Mouse (Mus musculus): ENCODE measurements around the gene Lactbl1.

Gene Lactbl1

DNA sequence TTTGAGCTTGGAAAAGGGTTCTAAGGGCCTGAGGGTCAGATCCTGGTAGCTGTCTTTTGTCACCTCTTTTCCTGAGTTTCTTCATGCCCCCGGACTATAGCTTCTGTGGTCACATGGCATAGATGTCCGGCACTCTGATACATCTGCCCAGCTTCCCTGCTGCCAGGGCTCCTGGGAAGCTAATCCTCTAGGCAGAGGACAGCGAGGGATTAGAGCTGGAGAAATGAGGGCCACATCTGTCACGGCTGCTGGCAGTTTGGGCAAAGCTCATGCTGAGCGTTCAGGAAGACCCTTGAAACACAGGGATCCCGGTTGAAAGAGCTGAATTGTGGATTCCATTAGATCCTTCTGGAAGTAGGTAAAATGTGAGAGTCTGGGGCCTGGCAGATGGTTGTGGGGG lies at the start of gene Lactbl1:
TSS of gene Lactbl1 (plus strand) at position 234 of the 400 bp plus-strand sequence.
- DNase-seq = no peak

DNA sequence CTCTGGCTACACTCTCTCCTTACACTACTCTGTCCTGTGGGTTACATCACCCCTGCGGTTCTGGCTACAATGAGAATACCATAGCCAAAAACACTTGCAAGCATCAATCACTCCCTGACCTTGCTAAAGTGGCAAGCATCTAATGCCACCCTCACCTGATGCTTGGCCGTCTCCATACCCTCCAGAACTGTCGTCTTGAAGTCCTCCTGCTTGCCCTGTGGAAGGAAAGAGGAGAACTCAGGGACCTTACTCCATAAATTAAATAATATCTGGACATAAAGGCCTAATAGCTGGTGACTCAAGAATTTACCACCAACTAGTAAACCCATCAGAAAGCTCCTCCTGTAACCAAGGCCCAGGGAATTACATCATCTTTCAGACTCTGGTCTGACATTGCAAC lies 40.5 kb upstream of the Lactbl1 start:
- no peak for DNase-seq

DNA sequence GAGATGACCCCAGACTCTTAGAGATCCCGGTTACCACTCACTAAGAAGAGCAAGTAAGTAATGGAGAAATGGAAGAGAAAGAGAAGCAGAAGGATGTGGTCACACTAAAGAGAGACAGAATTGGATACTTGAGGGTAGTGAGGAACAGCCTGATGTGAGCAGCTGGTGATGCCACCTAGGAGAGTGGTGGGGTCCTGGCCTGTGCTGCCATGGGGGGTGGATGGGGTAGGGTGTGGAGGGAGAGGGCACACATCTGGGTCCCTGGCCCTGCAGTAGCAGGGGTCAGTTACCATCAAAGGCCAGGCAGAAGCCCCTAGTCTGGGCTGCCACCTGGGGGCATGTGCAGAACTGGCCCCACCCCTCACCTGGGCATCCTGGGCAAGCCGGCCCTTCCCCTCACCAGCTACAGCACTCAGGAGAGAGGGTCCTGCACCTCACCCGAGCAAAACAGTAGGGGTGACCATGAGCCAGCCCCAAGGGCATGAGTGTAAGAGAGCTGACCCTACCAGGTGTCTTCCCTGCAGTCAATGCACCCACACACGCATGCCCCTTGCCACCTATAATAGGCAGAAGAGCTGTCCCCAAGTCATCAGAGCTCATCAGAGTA lies 35.1 kb upstream of the Lactbl1 start:
- no peak for DNase-seq

DNA sequence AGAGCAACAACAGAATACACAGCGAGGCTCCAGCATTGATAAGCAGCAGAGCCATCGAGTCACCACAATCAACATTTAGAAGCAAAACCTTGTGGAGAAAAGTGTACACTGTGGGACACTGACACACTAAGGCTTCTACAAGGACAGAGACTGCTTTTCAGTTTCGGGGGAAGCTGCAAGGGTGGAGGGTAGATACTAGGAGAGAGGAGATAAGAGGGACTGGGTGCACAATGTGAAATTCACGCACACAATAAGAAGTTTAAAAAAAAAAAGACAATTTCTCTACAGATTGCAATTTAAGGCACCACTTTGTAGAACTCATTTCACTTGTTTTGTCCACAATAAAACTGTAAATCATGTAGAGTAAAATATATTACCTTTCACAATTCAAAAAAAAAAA lies 34.4 kb upstream of the Lactbl1 start:
- DNase-seq = no peak

DNA sequence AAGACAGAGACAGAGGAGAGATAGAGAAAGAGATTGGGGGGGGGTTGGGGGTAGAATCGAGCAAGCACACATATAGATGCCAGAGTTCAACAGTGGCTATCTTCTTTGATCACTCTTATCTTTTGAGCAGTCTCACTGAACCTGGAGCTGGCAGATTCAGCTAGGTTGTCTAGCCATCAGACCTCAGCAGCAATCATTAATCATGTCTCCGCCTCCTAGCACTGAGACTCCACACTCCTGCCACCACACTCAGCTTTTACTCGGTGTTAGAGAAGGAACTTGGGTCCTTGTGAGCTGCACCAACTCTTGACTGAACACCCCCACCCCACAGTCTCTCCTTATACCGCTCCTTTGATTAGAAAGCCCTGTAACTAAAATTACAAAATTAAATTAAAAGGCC lies 30.3 kb upstream of the Lactbl1 start:
- DNase-seq = no peak

DNA sequence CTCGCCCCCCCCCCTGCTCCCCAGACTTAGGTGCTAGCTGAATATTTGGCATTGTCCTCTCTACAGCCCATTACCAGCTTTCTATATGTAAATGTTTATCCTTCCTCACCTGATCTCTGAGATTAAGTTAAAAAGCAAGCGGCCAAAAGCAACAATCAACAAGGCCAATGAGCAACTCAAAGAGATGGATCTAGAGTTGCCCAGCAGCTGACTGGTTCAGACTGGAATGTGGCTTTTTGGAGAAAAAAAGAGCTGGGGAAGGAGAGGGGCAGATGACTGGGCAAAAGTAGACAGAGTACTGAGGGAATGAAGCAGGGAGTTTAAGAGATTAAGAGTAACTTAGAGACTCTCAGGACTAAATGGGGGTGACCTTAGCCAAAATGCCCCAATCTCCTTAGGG lies 28.4 kb upstream of the Lactbl1 start:
- DNase-seq = no peak

DNA sequence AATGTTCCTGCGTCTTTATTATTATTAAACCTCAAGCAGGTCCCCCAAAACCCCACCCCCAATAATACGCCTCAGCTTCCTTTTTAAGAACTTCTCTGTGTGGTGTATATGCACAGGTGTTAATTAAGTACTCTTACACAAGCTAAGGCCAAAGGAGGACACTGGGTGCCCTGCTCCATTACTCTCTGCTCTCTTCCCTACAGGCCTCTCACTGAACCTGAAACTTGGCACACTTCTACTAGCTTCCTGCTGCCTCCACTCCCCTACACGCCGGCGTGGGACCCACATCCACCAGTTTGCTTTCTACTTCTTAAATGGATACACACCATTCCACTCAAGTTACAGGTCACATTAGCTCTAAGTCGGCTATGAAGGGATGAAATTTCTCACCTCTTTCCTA lies 27.2 kb upstream of the Lactbl1 start:
- no peak for DNase-seq

DNA sequence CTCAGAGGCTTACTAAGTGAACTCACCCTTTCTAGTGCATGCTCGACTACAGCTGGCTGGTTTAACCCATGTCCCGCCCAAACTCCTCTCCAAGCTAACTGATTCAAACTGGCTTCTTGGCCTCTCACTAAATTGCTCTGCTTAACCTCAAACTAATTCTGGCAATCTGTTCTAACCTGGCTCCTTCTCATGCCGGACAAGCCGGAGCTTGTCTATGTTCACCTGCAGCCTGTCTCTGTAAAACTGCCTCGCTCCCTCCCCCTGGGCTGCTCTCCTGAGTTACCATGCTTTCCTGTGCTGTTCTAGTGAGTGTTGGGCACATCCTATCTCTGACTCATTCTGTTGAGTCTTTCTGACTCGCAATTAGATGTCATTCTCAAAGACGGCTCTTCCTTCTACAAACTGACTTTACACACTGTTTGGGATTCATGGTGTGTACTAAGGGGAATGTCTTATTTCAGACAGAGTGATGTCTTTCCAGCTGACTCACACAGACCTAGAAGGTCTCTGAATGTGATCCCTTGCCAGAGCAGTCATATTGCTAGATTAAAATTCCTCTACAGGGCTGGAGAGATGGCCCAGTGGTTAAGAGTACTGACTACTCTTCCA lies 24.0 kb upstream of the Lactbl1 start:
- DNase-seq = no peak

DNA sequence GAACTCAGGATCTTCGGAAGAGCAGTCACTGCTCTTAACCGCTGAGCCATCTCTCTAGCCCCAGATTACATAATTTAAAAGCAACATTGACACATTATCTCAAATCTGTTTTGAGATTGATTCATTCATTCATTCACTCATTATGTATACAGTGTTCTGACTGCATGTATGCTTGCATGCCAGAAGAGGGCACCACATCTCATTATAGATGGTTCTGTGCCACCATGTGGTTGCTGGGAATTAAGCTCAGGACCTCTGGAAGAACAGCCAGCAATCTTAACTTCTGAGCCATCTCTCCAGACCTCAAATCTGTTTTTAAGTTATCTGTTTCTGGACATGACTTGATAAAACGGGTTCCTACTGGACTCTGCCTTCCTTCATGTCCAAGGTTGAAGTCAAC lies 22.6 kb upstream of the Lactbl1 start:
- no peak for DNase-seq

DNA sequence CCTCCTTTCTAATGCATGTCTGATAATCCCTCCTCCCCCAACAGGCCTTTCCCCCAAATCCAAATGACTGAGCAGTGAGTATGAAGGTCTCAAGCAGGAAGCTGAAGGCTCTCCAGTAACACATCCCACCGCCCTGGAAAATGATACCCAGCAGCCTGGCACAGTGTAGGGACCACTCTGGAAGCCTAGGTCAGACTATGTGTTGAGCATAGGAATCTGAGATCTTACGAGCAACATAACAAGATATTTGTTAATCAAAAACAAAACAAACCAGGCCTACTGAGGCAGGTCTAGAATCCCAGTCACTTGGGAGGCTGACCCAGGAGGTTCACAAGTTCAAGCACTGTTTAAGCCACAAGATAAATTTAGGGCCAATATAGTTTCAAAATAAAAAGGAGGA lies 21.9 kb upstream of the Lactbl1 start:
- DNase-seq = no peak

DNA sequence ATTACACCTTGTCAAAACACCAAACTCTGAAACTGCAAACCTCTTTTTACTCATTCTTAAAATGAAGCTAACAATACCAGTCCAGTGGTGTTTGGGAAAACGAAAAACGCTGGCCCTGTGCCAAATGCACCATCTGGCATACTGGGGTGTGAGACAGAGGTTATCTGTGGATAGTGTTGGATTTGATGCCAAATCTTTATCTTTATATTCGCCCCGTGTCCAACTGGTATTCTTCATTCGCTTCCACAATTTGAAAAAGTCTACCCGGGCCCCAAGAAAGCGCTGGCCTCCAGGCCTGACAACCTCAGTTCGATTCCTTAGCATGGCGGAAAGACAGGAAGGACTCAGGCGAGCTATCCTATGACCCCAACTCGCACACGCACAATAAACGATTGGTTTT lies 20.9 kb upstream of the Lactbl1 start:
- peak; percentile 62 for DNase-seq

DNA sequence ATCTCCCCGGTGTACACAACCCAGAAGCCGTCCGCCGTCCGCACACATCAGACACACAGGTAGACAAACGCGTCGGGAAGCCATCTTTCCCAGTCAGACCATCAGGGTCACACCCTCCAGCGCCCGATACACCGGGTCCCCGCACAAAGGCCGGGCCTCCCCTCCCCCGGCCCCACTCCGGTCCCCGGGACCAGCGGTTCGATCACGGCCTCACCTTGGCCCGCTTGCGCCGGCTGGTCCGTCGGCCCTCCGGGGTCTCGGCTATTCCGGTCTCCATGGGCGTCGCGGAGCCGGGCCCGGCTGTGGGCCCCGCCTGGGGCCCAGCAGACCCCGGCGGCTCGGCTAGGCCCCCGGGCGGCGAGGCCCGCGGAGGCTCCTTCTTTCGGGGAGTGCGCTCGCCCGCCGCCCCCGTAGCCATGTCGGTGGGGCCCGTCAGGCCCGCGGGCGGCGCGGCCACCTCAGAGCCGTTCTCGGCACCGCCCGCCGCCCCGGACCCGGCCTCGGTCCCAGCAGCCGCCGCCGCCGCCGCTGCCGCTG lies 20.3 kb upstream of the Lactbl1 start:
- peak; percentile 47 for DNase-seq

DNA sequence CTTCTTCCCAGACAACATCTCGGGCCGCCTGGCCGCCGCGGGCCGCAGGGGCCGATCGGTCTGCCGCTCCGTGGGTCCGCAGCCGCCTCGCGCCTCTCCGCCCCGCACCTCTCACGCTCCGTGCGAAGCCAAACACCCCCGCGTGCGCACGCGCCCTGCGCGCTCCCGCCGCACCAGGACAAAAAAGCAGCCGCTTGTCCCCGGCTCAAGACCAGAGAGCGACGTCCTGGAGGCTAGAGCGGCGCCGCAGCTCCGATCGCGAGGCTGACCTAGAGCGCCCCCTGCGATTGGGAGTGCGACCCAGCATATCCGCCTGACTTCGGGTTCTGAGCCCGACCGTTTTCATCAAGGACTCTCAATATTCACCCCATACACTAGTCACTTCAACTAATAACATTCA lies 19.9 kb upstream of the Lactbl1 start, which contains the start of gene Kdm1a:
TSS of gene Kdm1a (minus strand) at position 156 of the 400 bp plus-strand sequence.
- peak; percentile 94 for DNase-seq

DNA sequence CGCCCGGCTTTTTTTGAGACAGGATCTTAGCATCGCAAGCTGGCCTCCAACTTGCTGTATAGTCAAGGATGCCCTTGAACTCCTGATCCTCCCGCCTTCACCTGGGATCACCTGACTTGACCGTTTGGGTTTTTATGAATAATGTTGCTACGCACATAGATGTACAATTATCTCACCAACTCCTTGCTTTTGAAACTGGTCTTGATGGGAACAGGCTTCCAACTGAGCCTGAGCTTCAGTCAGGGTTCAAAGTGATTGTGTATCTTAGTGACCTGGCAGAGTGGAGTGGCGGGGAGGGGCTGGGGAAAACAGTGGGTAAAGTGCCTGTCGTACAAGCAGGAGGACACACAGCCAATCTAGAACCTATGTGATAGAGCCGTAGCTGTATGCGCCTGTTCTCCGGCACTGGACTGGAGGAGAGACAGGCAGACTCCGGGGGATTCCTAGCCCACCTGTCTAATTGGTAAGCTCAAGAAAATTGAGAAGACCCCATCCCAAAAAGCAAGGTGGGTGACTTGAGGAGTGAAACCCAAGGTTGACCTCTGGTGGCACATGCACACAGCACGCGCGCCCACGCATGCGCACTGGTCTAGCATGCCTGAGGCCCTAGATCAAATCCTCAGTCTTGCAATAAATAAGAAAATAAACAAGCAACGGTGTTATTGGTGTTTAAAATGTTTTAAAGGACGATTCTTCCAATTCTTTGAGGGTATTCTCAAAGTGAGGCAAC lies 16.5 kb upstream of the Lactbl1 start:
- no peak for DNase-seq

DNA sequence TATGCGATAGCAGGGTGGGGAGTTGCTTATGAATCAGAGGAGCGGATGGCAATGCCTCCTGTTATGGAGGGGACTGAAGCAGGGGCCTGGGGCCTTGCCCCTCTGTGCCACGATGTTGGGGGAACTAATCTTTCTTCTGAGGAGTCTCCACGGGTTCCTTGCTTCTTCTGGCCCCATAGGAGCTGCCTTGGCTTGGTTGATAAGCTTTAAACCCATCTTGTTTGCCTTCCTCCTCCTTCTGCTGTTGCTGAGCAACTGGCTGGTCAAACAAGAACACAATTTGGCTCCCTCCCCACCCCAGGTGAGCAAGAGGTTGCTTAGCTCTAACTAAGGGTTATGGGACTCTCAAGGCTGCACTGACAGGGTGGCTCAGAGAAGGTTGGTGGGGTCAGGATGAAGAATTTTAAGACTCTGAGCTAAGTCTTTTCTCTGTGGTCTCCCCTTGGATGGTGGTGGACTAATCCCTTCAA lies 12.0 kb upstream of the Lactbl1 start, which contains the start of gene Tex46:
TSS of gene Tex46 (plus strand) at position 51 of the 470 bp plus-strand sequence.
- no peak for DNase-seq

DNA sequence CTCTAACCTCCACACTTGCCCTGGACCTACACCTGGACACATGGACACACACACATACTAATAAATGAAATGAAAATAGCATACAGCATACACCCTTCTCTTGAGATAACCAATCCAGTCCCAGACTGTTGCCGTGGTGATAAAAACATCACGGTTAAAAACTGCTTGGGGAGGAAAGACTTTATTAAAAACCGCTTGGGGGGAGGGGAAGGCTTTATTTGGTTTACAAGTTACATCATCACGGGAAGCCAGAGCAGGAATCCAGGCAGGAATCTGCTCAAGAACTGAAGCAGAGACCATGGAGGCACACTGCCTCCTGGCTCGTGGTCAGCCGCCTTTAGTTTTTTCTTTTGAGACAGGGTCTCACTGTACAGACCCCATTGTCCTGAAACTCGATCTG lies 8.8 kb upstream of the Lactbl1 start:
- DNase-seq = no peak

DNA sequence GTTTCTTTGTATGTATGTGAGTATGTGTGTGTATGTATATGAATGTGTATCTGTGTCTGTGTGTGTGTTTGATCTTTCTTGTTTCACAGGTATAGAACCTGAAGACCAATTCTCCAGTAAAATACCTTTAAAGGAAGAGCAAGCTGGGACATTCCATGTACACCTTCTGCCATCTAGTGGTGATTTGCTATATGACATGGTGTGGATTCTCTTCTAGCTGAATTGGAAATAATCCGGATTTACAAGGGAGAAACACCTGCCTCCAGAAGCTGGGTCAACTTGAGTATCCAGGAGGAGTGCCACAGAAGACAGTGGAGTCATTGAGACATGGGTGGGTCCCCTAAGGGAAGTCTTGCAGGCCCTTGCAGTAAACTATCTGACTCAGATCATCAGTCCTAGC lies 1.1 kb upstream of the Lactbl1 start:
- DNase-seq = peak; percentile 39

DNA sequence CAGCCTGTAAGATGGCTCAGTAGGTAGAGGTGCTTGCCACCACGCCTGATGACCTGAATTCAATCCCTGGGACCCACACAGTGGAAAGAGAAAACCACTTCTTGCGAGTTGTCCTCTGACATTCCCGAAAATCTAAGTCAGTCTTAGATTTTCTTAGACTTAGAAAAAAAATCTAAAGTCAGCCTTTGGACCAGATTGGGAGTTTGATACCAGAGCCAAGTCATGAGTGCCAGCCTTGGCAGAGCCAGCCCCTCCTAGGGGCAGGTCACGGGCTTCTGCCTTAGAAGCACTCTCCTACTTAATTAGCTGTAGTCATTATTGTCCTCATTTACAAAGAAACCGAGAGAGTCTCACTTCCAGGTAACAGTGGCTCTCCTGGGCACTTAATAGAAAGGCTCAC lies 465 bp upstream of the Lactbl1 start:
- DNase-seq = no peak

DNA sequence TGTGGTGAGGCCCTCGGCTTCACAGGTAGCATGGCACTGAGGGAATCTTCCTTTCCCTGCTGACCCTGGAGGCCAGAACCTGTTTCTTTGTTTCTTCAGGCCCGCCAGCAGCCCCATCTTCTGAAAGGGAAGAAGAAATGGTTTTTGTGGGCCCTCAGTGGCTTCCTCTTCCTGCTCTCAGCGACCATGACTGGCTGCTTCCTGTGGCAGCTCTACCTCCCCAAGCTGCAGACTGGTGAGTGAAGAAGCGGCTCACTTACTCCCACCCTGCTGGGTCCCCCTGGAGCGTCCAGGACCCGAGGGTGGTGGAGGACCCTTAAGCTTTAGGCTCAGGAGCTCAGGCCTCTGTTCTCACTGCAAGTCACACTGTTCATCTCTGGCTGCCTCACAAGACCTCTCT lies 4.2 kb downstream of the Lactbl1 start:
- no peak for DNase-seq

DNA sequence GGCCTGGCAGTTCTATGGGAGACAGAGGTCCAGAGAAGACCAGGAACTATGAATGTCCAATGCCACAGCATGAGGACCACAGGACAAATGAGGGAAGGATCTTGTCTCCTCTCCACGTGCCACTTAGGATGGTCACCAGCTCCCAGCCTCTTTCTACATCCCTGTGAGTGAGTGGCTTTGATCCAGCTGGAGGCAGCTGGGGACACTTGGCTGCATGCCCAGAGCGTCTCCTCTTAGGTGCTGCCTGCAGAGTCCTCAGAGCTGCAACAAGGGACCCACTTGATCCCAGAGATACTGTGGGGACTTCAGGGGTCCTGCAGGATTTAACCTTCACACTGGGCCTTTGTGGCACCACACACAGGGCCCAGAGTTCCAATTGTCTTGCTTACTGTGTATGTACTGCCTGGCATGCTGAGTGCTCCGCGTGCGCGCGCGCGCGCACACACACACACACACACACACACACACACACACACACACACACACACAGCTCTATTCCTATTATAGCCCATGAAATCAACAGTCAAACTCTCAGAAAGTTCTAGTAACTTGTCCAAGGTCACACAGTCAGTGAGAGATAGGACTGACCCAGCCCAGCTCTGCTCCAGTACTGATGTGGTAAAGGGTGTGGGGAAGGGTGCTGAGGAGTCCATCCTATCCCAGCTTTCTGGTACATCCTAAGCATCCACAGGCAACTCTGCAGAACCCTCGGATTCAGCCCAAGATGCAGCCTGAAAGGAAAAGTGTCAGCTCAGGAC lies 9.0 kb downstream of the Lactbl1 start:
- no peak for DNase-seq

DNA sequence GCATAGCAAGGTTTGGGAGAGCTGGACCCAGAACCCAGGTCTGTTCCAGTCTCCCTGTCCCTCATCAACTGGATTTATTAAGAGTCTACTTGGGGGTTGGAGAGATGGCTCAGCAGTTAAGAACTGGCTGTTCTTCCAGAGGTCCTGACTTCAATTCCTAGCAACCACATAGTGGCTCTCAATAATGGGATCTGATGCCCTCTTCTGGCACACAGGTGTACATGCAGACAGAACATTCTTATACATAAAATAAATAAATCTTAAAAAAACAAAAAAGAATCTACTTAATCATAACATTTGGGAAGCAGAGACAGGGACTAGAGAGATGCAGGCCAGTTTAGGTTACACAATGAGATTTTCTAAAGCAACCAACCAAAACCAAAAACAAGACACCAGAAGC lies 13.6 kb downstream of the Lactbl1 start:
- DNase-seq = no peak

DNA sequence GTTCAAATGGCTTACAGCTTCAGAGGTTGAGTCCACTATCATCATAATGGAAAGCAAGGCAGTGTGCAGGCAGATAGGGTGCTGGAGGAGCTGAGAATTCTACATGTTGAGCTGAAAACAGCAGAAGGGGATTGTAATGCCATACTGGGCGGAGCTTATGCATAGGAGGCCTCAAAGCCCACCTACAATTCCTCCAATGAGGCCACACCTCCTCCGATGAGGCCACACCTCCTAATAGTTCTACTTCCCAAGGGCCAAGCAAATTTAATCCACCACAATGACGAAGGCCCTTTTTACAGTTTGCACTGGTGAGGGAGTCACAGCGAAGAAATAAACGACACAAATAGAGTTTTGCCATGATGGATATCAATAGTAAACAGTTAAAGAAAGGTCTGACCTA lies 14.1 kb downstream of the Lactbl1 start:
- DNase-seq = no peak

DNA sequence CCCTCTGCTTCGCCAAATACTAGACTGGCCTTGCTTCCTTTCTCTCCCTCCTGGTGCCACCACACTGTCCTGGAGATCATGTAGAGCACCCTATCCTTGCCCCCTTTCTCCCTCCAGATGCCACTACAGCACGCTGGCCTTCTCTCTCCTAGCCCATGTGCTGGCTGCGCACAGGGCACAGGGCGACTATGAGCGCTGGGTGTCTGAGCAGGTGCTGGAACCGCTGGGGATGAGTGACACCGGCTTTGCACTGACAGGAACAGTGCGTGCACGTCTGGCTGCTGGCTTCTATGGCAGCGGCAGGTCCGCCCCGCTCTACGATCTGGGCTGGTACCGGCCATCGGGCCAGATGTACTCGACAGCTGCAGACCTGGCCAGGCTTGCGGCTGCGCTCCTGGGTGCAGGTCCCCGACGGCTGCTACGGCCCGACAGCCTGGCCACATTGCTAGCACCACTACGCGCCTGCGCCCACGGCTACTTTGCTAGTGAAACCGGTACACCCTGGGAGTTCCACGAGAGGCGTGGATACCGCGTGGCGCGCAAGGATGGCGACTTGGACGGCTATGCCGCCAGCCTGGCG lies 14.7 kb downstream of the Lactbl1 start:
- DNase-seq = no peak
